Mouse (Mus musculus) heart, postnatal 25 days (tissue): ENCODE data around the gene Pdgfc. TPM values are rescaled to one million over a fixed set of nuclear protein-coding genes. Genes with fewer than 3 reads are reported as not detected.

Source experiments
- DNase-seq: peaks from one replicate; pipeline ENCODE4 v3.0.0; 2022; ENCODE audit warnings: low spot score
- intact Hi-C: fragments of 180-260 bp; cut with DNase I; formaldehyde crosslinking; loops from one replicate; pipeline ENCODE4 v1.15.1; 2025
- total RNA-seq, 2 experiments: library from RNA; stranded (reverse); gene quantifications; 2 replicates each; pipeline ENCODE4 v1.2.3; 2021

Gene Pdgfc
- 1 to 10 TPM; 2.5 to 3.2 TPM for total RNA-seq

DNA sequence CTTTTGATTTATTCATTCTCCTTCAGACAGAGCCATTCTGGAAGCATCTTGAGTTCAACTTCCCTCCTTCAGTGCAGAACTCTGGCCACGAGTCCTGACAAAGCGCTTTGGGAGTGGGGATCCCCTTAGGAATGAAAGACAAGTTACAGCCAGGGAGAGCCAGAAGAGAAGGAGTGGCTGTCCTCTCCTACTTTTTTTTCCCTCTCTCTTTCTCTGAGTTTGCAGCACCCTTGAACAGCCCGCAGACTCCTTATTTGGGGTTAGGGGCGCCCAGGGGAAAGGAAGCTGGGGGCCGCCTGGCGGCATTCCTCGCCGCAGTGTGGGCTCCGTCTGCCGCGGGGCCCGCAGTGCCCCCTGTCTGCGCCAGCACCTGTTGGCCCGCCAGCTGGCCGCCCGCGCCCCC is at the start of gene Pdgfc:
Gene Pdgfc, plus strand, starts transcription at position 266 of the 403 bp plus-strand sequence.
- intact Hi-C loops = loop anchor here (10.0 kb wide), 1 partner anchor 449 kb away; no protein-coding TSS in a partner anchor
- no peak for DNase-seq

DNA sequence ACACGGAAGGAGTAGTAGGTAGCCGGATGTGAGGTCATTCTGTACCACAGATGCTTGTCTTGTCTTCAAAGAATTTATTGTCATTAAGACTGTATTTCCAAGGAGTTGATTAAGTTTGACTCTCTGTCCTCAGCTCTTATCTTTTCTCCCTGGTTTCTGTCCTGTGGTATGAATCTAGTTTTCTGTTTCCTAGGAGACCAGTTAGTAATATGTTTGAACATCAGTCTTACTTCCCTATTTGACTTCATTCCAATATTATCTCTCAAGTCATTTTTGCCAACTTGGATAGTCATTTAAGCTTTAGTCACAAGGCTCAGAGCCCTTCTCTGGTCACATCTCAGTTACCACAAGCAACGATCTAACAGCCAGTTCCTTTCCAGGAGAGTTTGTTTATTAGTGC is 27.0 kb upstream of the Pdgfc start:
- intact Hi-C loops = no loop called here
- no peak for DNase-seq

GRCm38 (mm10) chr3:81009899-81010298 is 26.3 kb upstream of the Pdgfc start:
- intact Hi-C loops = no loop called here
- no peak for DNase-seq

GRCm38 (mm10) chr3:81017385-81018051 is 18.7 kb upstream of the Pdgfc start:
- DNase-seq = peak; percentile 8
- intact Hi-C loops = no loop called here

- intact Hi-C loops = loop anchor here (5.0 kb wide), 1 partner anchor 938 kb away; no protein-coding TSS in a partner anchor
- DNase-seq = no peak
Observed at GRCm38 (mm10) chr3:81020064-81020463, 16.2 kb upstream of the Pdgfc start.

GRCm38 (mm10) chr3:81021783-81022182 is 14.4 kb upstream of the Pdgfc start:
- intact Hi-C loops = loop anchor here (5.0 kb wide), 1 partner anchor 939 kb away; no protein-coding TSS in a partner anchor
- DNase-seq = no peak

- no peak for DNase-seq
- intact Hi-C loops = loop anchor here (5.0 kb wide), 1 partner anchor 940 kb away; no protein-coding TSS in a partner anchor
Observed at GRCm38 (mm10) chr3:81022266-81022665, 13.9 kb upstream of the Pdgfc start.

GRCm38 (mm10) chr3:81022845-81023244 is 13.4 kb upstream of the Pdgfc start:
- DNase-seq = no peak
- intact Hi-C loops = loop anchor here (5.0 kb wide), 1 partner anchor 941 kb away; no protein-coding TSS in a partner anchor

- intact Hi-C loops = loop anchor here (5.0 kb wide), 1 partner anchor 941 kb away; no protein-coding TSS in a partner anchor
- DNase-seq = no peak
Observed at GRCm38 (mm10) chr3:81023568-81023967, 12.6 kb upstream of the Pdgfc start.

- intact Hi-C loops = no loop called here
- no peak for DNase-seq
Observed at GRCm38 (mm10) chr3:81025568-81026213, 10.5 kb upstream of the Pdgfc start.

- no peak for DNase-seq
- intact Hi-C loops = no loop called here
Observed at GRCm38 (mm10) chr3:81028361-81028760, 7.9 kb upstream of the Pdgfc start.

GRCm38 (mm10) chr3:81029321-81029720 is 6.9 kb upstream of the Pdgfc start:
- intact Hi-C loops = no loop called here
- no peak for DNase-seq

GRCm38 (mm10) chr3:81029909-81030308 is 6.3 kb upstream of the Pdgfc start:
- no peak for DNase-seq
- intact Hi-C loops = loop anchor here (10.0 kb wide), 1 partner anchor 455 kb away; no protein-coding TSS in a partner anchor

- intact Hi-C loops = loop anchor here (10.0 kb wide), 1 partner anchor 454 kb away; no protein-coding TSS in a partner anchor
- no peak for DNase-seq
Observed at GRCm38 (mm10) chr3:81030311-81030710, 5.9 kb upstream of the Pdgfc start.

- intact Hi-C loops = loop anchor here (10.0 kb wide), 1 partner anchor 453 kb away; no protein-coding TSS in a partner anchor
- DNase-seq = no peak
Observed at GRCm38 (mm10) chr3:81032014-81032413, 4.2 kb upstream of the Pdgfc start.

DNA sequence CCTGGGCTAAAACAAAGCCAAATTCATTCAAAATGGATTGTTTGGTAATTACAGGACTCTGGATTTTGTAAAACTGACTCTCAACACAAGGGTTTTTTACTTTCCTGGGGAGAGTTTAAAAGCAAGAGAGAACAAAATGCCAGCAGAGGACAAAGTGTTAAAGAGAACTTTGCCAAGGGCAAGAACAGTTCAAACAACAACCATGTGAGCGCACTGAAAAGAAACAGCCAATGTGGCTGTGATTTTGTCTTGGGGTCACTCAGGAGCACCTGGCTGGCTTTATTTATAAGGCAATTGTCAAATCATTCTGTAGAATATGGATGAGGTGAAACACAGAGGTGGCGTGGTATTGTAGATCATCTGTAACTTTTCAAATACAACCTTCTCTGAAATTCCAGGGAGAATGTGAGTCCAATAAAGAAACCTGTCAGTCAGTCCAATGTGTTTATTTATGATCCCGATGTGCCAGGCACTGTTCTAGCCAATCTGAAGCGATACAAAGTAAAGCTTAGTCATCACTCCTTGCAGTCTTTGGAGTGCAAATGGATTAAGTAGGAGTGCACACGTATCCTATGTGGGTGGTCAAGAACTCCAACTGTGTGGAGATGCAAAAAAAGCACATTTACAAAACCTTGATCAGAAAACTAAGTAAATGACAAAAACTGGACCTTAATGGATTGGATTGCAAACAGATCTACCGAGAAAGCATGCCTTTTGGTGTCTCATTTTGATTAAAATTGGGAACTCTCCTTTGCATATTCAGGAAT is 1.7 kb upstream of the Pdgfc start:
- DNase-seq = no peak
- intact Hi-C loops = loop anchor here (10.0 kb wide), 1 partner anchor 450 kb away; no protein-coding TSS in a partner anchor

GRCm38 (mm10) chr3:81036554-81037311 is 517 bp downstream of the Pdgfc start:
- DNase-seq = peak; percentile 11
- intact Hi-C loops = loop anchor here (10.0 kb wide), 1 partner anchor 448 kb away; no protein-coding TSS in a partner anchor

DNA sequence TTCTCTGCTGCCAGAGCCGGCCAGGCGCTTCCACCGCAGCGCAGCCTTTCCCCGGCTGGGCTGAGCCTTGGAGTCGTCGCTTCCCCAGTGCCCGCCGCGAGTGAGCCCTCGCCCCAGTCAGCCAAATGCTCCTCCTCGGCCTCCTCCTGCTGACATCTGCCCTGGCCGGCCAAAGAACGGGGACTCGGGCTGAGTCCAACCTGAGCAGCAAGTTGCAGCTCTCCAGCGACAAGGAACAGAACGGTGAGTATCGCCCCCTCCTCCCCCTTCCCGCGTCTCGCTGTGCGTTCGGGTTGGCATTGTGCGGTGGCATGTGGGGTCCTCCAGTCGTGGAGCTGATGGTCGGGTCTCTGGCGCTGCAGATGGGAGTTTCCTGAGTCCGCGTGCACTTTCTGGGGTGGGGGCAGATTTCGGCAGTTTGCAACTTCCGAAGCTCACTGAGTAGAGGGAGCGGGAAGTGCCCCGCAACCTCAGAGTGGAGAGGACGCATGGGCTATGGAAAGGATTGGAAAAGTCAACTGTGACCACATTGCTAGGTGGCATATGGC is 1.2 kb downstream of the Pdgfc start:
- intact Hi-C loops = loop anchor here (10.0 kb wide), 1 partner anchor 447 kb away; no protein-coding TSS in a partner anchor
- DNase-seq = peak; percentile 5

DNA sequence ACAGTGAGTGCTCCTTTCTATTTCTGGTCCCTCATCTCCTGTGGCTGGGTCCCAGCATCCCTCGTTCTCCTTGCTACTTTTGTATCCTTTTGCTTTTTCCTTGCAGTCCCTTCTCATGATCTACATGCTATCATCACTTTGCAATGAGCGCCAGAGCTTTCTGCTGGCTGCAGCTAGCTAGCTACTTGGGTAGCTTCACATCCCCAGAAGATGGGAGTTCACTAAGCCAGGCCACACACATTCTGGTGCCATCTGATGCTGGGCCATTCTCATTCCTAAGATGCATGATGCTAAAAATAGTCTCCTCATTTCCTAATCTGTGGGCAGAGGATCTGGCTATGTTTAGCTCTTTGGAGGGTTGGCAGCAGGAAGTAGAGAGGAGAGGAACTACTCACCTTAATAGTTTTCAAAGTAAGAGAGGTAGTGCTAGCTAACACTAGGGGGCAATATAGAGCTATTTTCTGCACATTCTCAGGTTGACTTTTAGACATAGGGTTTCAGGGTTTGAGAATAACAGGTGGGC is 3.0 kb downstream of the Pdgfc start:
- intact Hi-C loops = loop anchor here (10.0 kb wide), 1 partner anchor 446 kb away; no protein-coding TSS in a partner anchor
- no peak for DNase-seq
